Mouse (Mus musculus) testis, adult 2 months (tissue): ENCODE measurements around the gene Nlrc4. TPM values are rescaled to one million over a fixed set of nuclear protein-coding genes. Genes with fewer than 3 reads are reported as not detected.

Experiments used
- H3K27ac ChIP-seq: fragments of 200-500 bp; 2 replicates; pipeline ENCODE4 v1.5.1; 2012; ENCODE audit warnings: low read depth, low read length; ENCODE audit not compliant: control insufficient read depth, insufficient read depth
- H3K27me3 ChIP-seq: fragments of 200-500 bp; 2 replicates; pipeline ENCODE4 v1.6.1; 2012; ENCODE audit warnings: mild to moderate bottlenecking, low read length, moderate library complexity; ENCODE audit not compliant: control insufficient read depth, insufficient read depth
- H3K36me3 ChIP-seq: fragments of 200-500 bp; 2 replicates; pipeline ENCODE4 v1.6.1; 2012; ENCODE audit warnings: mild to moderate bottlenecking, low read length; ENCODE audit not compliant: control insufficient read depth, insufficient read depth
- H3K4me1 ChIP-seq: fragments of 200-500 bp; 2 replicates; pipeline ENCODE4 v1.6.1; 2012; ENCODE audit warnings: low read length; ENCODE audit not compliant: control insufficient read depth, insufficient read depth
- H3K4me3 ChIP-seq: fragments of 200-500 bp; 2 replicates; pipeline ENCODE4 v1.5.1; 2012; ENCODE audit warnings: low read depth, mild to moderate bottlenecking, low read length, moderate library complexity, mixed read lengths; ENCODE audit not compliant: control insufficient read depth
- CTCF ChIP-seq: fragments of 200-500 bp; IDR thresholded peaks from 2 replicates; pipeline ENCODE4 v1.5.1; 2012; ENCODE audit warnings: low read depth, mild to moderate bottlenecking, inconsistent platforms, low read length, moderate library complexity; ENCODE audit not compliant: control insufficient read depth, insufficient read depth, insufficient replicate concordance
- POLR2A ChIP-seq: fragments of 200-500 bp; IDR thresholded peaks from 2 replicates; pipeline ENCODE4 v1.6.1; 2012; ENCODE audit warnings: low read depth, mild to moderate bottlenecking, inconsistent platforms, low read length, moderate library complexity; ENCODE audit not compliant: control insufficient read depth
- polyA plus RNA-seq: library from polyadenylated mRNA; depleted of rRNA; stranded (reverse); fragments of >200 nt; gene quantifications from 2 replicates; pipeline ENCODE4 v1.2.3, GENCODE M21; 2012

Nlrc4 gene
- polyA plus RNA-seq, 1 experiment, result 0.77 TPM

GRCm38 (mm10) chr17:74409722-74410121, 49.2 kb downstream of the Nlrc4 start:
- TF ChIP-seq CTCF (no peak), POLR2A (no peak)

GRCm38 (mm10) chr17:74406487-74406886, 52.5 kb downstream of the Nlrc4 start:
- no peaks in the 10 kb centered on the region; the same call in 1 of the 2 replicates for H3K36me3 ChIP-seq
- H3K4me1 ChIP-seq, result no peaks in the 10 kb centered on the region
- no peak overlapping the region for H3K4me3 ChIP-seq
- H3K27ac ChIP-seq, result no peak overlapping the region
- TF ChIP-seq CTCF (no peak), POLR2A (no peak)
- H3K27me3 ChIP-seq, result no peaks in the 10 kb centered on the region

More at GRCm38 (mm10) chr17:74409722-74410121, 49.2 kb downstream of the Nlrc4 start:
- Histone ChIP-seq H3K36me3 (no peaks in the 10 kb centered on the region; the same call in 1 of the 2 replicates), H3K4me3 (no peak overlapping the region), H3K27ac (no peak overlapping the region), H3K4me1 (no peaks in the 10 kb centered on the region), H3K27me3 (no peaks in the 10 kb centered on the region)

GRCm38 (mm10) chr17:74402486-74403222, 56.3 kb downstream of the Nlrc4 start:
- H3K27me3 ChIP-seq, result no peaks in the 10 kb centered on the region
- H3K36me3 ChIP-seq, result no peaks in the 10 kb centered on the region
- H3K4me3 ChIP-seq, result no peak overlapping the region
- no peaks in the 10 kb centered on the region for H3K4me1 ChIP-seq
- H3K27ac ChIP-seq, result no peak overlapping the region
- no peak for TF ChIP-seq CTCF
- TF ChIP-seq POLR2A, result no peak

- Histone ChIP-seq H3K4me3 (no peak overlapping the region), H3K4me1 (peaks cover 2% of the 10 kb centered on the region), H3K27ac (no peak overlapping the region), H3K27me3 (no peaks in the 10 kb centered on the region), H3K36me3 (no peaks in the 10 kb centered on the region)
- no peak for TF ChIP-seq POLR2A
- no peak for TF ChIP-seq CTCF
Measured at GRCm38 (mm10) chr17:74397173-74397572, 61.8 kb downstream of the Nlrc4 start.

- no peaks in the 10 kb centered on the region for H3K36me3 ChIP-seq
- no peak overlapping the region for H3K4me3 ChIP-seq
- TF ChIP-seq CTCF (no peak), POLR2A (no peak)
- no peak overlapping the region for H3K27ac ChIP-seq
- H3K4me1 ChIP-seq, result peaks cover 2% of the 10 kb centered on the region
- no peaks in the 10 kb centered on the region for H3K27me3 ChIP-seq
Measured at GRCm38 (mm10) chr17:74396766-74397165, 62.2 kb downstream of the Nlrc4 start.

GRCm38 (mm10) chr17:74395383-74396065, 63.4 kb downstream of the Nlrc4 start, which contains the start of gene Slc30a6:
Gene Slc30a6, plus strand, starts transcription at chr17:74395608.
- Histone ChIP-seq H3K36me3 (no peaks in the 10 kb centered on the region), H3K27ac (peak within 1 kb of the TSS; percentile 82), H3K4me1 (peaks cover 2% of the 10 kb centered on the region), H3K27me3 (no peaks in the 10 kb centered on the region), H3K4me3 (peak within 1 kb of the TSS; percentile 97)
- TF ChIP-seq CTCF, result no peak
- peak; percentile 97 for TF ChIP-seq POLR2A

- Histone ChIP-seq H3K4me3 (peak overlapping the region; percentile 97), H3K4me1 (peaks cover 2% of the 10 kb centered on the region), H3K27ac (peak overlapping the region; percentile 65), H3K36me3 (no peaks in the 10 kb centered on the region), H3K27me3 (no peaks in the 10 kb centered on the region)
- TF ChIP-seq POLR2A (no peak), CTCF (no peak)
Measured at GRCm38 (mm10) chr17:74394855-74395254, 64.1 kb downstream of the Nlrc4 start.
